Mouse (Mus musculus): Measurements from ENCODE around the gene Atp5e.

Atp5e gene

DNA sequence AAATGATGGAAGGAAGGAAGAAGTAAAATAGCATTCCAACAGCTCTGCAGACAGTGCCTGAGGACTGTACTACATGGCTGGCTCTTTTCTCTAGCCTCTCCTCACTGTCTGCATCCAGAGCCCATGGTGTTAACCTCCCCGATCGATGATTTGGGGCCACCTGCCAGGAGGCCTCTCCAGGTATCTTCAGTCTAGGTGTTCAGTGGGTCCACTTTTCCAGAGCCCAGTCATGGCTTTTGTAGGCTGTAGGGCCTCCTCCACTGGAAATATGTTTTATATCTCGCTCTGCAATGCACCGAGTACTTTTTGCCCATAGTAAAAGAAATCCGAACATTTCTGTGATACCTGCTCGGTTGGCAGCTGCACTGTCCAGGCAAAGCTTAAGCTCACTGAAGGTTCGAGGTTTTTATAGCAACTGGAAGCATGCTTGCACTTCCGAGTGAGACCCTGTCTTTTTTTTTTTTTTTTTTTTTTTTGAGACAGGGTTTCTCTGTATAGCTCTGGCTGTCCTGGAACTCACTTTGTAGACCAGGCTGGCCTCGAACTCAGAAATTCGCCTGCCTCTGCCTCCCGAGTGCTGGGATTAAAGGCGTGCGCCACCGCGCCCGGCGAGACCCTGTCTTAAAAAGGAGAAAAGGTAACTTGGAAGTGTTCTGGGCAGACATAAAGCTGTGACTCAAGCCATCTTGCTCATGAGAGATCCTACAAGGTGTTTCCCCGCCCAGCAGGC is 48.7 kb downstream of the Atp5e start:
- no peak for DNase-seq (ENCODE audit: low spot score in 2 of 2)

- DNase-seq (ENCODE audit: low spot score in 2 of 2), result no peak
Measured at GRCm38 (mm10) chr2:174413127-174413526, 50.8 kb downstream of the Atp5e start.

All from frontal cortex, postnatal 10 days (tissue).